Mouse (Mus musculus) cerebellum, adult 2 months (tissue): ENCODE measurements around the gene Epb41.

ENCODE experiments used
- CTCF ChIP-seq: fragments of 200-500 bp; IDR thresholded peaks from 2 replicates; pipeline ENCODE4 v1.5.1; 2011; ENCODE audit warnings: low read depth, mild to moderate bottlenecking, control low read depth, low read length, moderate library complexity, borderline replicate concordance; ENCODE audit not compliant: insufficient read depth
- POLR2A ChIP-seq: fragments of 200-500 bp; IDR thresholded peaks from 2 replicates; pipeline ENCODE4 v1.6.1; 2011; ENCODE audit warnings: low read length, control low read depth, borderline replicate concordance; ENCODE audit not compliant: insufficient read depth

- TF ChIP-seq POLR2A (no peak), CTCF (no peak)
These were observed 199.9 kb downstream of the Epb41 start for GRCm38 (mm10) chr4:131875242-131875641.
